Mouse (Mus musculus) thymus, adult 18-20 months (tissue): ENCODE data around the gene Bud13.
A peak's percentile ranks its signal among the peaks of the same experiment; 100 is the strongest.

Experiments
- DNase-seq, 2 experiments: peaks; one replicate each; pipeline ENCODE4 v3.0.0; 2022; ENCODE audit warnings: mixed read lengths in 2 of 2

The Bud13 gene

GRCm38 (mm10) chr9:46282631-46283436, at the start of gene Bud13:
Gene Bud13, plus strand, starts transcription at chr9:46283008.
- DNase-seq: peak; percentile 83 to 88

- no peak for DNase-seq
These were observed 47.6 kb upstream of the Bud13 start for GRCm38 (mm10) chr9:46235196-46235595.

DNA sequence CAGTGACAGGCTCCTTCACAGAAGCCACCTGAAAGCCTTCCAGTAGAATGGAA, 47.4 kb upstream of the Bud13 start, which contains the start of gene Apoc3:
Gene Apoc3, minus strand, starts transcription at position 41 of the 53 bp plus-strand sequence.
- DNase-seq: no peak

- DNase-seq: no peak
These were observed 47.2 kb upstream of the Bud13 start for GRCm38 (mm10) chr9:46235649-46236048.

DNA sequence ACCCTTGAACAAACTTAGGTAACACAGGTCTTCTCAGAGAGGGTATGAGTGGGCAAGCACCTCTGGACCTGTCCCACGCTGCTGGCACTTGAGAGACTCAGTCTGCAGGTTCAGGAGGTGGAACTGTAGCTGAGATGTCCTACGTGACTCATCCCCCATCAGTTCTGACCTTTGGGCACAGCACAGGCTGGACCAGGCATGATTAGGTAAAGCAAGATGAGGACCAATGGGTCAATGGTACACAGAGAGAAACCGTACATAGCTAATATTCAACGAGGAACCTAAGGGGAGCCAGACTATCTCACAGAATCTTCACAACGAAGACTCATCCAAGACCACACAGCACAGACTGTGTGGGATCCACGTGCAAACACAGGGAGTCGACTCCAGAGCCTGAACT, 44.0 kb upstream of the Bud13 start:
- no peak for DNase-seq

GRCm38 (mm10) chr9:46240526-46241153, 42.2 kb upstream of the Bud13 start, which contains the start of gene Apoa4:
Gene Apoa4, plus strand, starts transcription at chr9:46240696.
- DNase-seq: no peak

DNA sequence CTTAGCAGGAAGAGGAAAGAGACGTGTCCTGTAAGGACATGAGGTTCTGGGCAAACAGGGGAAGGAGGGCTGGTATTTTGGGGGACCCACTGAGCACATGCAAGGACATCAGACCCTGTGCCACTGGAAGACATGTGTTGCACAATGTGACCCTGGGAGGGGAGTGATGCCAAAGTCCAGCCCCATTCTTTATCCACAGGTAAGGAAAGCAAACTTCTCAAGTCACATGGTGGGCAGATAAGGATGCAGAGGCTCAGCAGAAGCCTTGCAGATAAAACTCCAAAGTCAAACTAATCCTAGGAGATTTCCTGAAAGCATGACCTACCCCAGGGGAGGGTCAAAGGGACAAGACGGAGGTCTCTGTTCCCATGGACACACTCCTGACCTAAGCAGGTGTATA, 41.0 kb upstream of the Bud13 start:
- DNase-seq: no peak

- no peak for DNase-seq
These were observed 39.7 kb upstream of the Bud13 start for GRCm38 (mm10) chr9:46243122-46243521.

GRCm38 (mm10) chr9:46243584-46243983, 39.2 kb upstream of the Bud13 start:
- DNase-seq: no peak

DNA sequence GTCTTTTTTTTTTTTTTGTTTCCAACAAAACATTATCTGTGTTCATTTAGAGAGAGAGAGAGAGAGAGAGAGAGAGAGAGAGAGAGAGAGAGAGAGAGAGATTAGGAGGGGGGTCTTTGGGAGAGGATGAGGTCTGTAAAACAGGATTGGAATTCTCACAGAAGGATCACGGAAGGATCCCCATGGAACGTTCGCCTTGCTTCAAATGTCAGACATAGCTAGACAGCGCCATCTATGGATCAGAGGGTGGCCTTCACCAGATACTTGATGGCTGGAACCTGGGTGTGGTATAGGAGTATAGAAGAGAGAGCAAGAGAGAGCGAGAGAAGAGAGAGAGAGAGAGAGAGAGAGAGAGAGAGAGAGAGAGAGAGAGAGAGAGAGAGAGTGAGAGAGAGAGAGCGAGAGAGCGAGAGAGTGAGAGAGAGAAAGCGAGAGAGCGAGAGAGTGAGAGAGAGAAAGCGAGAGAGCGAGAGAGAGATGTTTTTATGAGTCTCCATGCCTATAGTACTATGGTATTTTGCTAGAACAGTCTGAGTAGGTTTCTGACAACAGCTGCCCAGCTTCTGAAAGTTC, 36.0 kb upstream of the Bud13 start:
- DNase-seq: no peak

DNA sequence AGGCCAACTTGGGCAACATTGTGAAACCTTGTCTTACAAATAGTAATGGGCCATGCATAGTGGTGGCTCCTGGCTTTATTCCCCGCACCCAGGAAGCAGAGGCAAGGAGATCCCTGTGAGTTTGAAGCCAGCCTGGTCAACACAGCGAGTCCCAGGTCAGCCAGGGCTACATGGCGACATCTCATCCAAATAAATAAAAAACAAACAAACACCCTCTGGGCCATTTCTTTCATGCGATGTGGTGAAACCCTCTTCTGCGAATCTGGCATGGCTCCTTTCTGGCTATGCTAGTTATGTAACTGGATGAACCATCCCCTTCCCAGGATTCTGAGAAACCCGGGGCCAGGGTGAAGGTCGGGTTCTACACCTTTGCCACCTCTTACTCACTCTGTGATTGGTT, 26.6 kb upstream of the Bud13 start:
- DNase-seq: no peak

- DNase-seq: no peak
These were observed 26.0 kb upstream of the Bud13 start for GRCm38 (mm10) chr9:46256658-46257385.

- DNase-seq: no peak
These were observed 25.3 kb upstream of the Bud13 start for GRCm38 (mm10) chr9:46257546-46257945.

DNA sequence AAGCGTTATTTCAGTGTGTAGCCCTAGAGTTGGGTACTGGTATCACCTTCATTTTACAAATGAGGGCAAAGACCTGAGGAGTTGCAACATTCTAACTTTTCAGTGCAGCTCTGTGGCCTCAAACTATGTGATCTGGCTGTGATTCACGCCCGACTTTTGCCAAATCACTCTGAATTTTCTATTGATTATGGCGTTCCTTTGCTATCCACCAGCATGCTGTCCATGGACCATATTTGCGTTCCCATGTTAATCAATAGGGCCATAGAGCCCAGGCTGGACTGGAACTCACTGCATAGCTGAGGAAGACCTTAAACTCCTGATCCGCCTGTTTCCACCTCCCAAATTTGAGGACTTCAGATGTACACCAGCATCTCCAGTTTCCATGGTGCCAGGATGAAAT, 23.7 kb upstream of the Bud13 start:
- DNase-seq: no peak

- no peak for DNase-seq
These were observed 21.7 kb upstream of the Bud13 start for GRCm38 (mm10) chr9:46261131-46261530.

GRCm38 (mm10) chr9:46268343-46268873, 14.4 kb upstream of the Bud13 start, which contains the start of gene Apoa5:
Gene Apoa5, plus strand, starts transcription at chr9:46268633.
- no peak for DNase-seq

- no peak for DNase-seq
These were observed 13.7 kb upstream of the Bud13 start for GRCm38 (mm10) chr9:46269125-46269524.

DNA sequence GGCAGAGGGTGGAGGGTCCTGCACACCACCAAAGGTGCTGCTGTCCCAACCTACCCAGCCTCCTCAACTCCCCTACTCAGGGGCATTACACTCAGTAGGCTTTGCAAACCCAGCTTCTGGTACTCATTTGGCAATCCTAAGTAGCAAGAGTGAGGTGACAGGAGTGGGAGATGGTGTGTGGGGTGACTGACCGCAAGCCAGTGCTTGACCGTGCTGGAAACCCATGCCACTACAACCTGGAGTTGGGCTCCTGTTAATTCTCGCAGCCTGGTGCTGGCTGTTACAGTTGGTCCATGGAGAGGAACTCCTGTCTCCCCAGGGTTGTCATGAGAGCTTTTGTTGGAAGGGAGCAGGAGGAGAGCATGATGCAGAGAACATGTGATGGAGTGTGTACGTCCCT, 12.0 kb upstream of the Bud13 start:
- no peak for DNase-seq

GRCm38 (mm10) chr9:46272070-46272469, 10.7 kb upstream of the Bud13 start:
- DNase-seq: peak in 1 of 2 experiments; percentile 28

GRCm38 (mm10) chr9:46272677-46273454, 9.9 kb upstream of the Bud13 start, which contains the start of gene Zpr1:
Gene Zpr1, plus strand, starts transcription at chr9:46273064.
- DNase-seq: peak; percentile 82 to 86

DNA sequence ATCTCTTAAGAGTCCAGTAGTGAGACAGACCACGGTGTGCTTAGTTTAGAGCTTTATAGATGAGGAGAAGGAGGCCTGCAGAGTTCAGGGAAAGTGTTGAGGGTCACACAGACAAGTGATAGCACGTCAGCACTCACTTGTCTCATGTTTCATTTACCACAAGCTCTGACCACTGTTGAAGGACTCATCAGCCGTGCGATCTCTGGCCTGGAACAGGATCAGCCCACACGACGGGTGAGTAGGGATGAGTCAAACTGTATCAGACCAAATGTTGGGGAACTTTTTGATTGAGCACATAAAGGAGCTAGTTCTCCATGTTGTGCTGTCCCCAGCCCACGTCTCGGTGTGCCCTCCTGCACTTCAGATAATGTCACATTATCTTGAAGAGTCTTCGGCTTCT, 8.3 kb upstream of the Bud13 start:
- DNase-seq: no peak

- DNase-seq: no peak
These were observed 15.6 kb downstream of the Bud13 start for GRCm38 (mm10) chr9:46298381-46298780.

DNA sequence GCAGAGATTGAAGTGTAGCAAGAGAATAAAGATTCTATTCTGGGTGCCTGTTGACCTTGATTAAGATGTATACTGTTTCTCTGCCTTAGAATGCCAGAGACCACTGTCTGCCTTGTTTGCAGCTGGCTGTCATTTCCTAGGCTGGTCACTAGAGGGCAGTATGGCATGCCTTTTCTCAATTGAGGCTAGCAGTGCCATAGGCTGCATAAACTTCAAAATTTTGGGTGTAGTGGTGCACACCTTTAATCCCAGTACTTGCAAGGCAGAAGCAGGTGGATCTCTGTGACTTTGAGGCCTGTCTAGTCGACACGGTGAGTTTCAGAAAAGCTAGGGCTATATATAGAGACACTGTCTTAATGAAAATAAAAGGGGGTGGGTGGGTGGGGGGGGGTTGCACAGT, 19.3 kb downstream of the Bud13 start:
- peak in 1 of 2 experiments; percentile 14 for DNase-seq
